Mouse (Mus musculus): ENCODE data around the gene Arap1.

Arap1 gene

DNA sequence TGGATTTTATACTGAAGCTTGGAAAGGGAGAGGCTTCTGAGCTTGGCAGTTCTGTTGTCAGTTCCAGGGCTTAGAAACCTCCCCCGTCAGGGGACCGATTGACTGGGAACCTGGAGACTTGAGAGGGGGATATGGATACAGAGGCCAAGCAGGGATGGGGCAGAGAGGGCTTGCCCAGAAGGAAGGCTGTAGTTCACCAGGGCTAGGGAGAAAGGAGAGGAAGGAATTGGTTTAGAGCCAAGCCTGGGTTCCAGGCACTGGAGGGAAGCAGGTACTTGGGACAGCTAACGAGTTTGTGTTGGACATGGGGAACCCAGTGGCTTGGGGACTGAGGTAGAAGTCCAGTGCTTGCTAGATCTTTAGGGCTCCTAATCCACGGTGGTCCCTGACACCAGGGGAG lies 18.3 kb upstream of the Arap1 start:
- peaks cover 35% of the 10 kb centered on the region for H3K27me3 ChIP-seq (ENCODE audit: insufficient read depth, low read length)
- peaks cover under 1% of the 10 kb centered on the region; the same call in 1 of the 2 replicates for H3K9me3 ChIP-seq (ENCODE audit: low read length)
- no peak for TF ChIP-seq NANOG (IDR thresholded peaks at IDR 0.05; ENCODE audit: borderline replicate concordance, low read length)
- TF ChIP-seq CTCF (conservative IDR thresholded peaks at IDR 0.05; ENCODE audit: low read length) = no peak
- no peak for TF ChIP-seq POU5F1 (IDR thresholded peaks at IDR 0.05; ENCODE audit: borderline replicate concordance, low read length)
- H3K36me3 ChIP-seq (ENCODE audit: insufficient read depth, low read length) = no peaks in the 10 kb centered on the region
- H3K4me1 ChIP-seq (replicated peaks; ENCODE audit: low read depth, low read length) = peaks cover 7% of the 10 kb centered on the region; the same call in 1 of the 2 replicates
- no peak overlapping the region for H3K4me3 ChIP-seq (replicated peaks; ENCODE audit: low read length)

DNA sequence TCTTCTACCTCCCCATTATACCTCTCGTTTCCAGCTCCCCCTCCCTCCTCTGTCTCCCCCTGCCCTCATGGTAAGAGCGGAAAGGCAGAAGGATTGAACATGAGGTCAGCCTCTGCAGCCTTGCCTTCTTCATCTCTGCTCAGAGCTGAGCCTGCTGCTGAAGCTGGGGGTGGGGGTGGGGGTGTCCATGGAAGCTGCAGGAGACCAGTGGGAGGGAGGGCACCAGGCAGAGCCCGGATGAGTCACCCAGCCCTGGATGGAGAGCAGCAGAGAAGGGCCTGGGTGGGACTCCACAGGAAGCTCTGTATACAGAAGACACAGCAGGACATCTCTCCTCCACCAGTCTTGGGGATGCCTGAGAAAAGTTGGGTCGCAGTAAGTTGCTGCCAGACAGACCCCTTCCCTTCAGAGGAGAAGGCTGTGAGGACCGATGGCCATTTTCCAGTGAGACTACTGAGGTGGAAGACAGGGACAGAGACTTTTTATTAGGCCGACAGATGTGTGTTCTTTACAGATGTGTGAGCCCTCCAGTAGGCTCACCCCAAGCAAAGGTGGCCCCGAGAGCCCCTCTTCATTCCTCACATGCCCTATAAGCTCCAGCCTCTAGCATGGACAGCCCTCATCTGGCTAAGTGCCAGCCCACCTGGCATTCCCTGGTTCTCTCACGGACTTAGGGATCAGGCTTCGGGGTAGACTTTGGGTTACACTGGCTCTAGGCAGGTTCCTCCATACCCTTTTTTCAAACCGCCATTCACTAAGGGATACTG lies 17.6 kb upstream of the Arap1 start:
- peaks cover 7% of the 10 kb centered on the region for H3K9me3 ChIP-seq (ENCODE audit: low read length)
- TF ChIP-seq POU5F1 (IDR thresholded peaks at IDR 0.05; ENCODE audit: borderline replicate concordance, low read length) (no peak), NANOG (IDR thresholded peaks at IDR 0.05; ENCODE audit: borderline replicate concordance, low read length) (no peak)
- H3K4me1 ChIP-seq (replicated peaks; ENCODE audit: low read depth, low read length) = peaks cover 6% of the 10 kb centered on the region; the same call in 1 of the 2 replicates
- peaks cover 28% of the 10 kb centered on the region for H3K27me3 ChIP-seq (ENCODE audit: insufficient read depth, low read length)
- no peaks in the 10 kb centered on the region for H3K36me3 ChIP-seq (ENCODE audit: insufficient read depth, low read length)
- H3K4me3 ChIP-seq (replicated peaks; ENCODE audit: low read length) = no peak overlapping the region

DNA sequence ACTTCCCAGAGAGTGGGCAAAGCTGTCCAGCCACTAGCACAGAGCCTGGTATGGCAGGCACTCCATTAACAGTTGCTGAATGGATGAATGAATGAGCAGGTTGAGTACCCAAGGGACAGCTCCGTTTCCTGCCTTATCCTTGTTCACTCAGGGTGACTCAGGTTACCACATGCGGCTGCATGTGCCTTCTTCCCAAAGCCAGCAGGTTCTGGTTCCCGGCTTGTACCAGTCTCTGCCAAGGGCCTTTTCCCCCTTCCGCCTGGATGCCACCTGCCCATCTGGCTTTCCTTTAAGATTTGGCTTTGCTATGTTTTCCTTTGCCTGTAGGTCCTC lies 17.1 kb upstream of the Arap1 start:
- Histone ChIP-seq H3K4me1 (replicated peaks; ENCODE audit: low read depth, low read length) (peaks cover 6% of the 10 kb centered on the region; the same call in 1 of the 2 replicates), H3K36me3 (ENCODE audit: insufficient read depth, low read length) (no peaks in the 10 kb centered on the region), H3K9me3 (ENCODE audit: low read length) (peaks cover 12% of the 10 kb centered on the region), H3K4me3 (replicated peaks; ENCODE audit: low read length) (no peak overlapping the region), H3K27me3 (ENCODE audit: insufficient read depth, low read length) (peaks cover 27% of the 10 kb centered on the region)
- TF ChIP-seq CTCF (conservative IDR thresholded peaks at IDR 0.05; ENCODE audit: low read length) (no peak), NANOG (IDR thresholded peaks at IDR 0.05; ENCODE audit: borderline replicate concordance, low read length) (no peak), POU5F1 (IDR thresholded peaks at IDR 0.05; ENCODE audit: borderline replicate concordance, low read length) (no peak)

DNA sequence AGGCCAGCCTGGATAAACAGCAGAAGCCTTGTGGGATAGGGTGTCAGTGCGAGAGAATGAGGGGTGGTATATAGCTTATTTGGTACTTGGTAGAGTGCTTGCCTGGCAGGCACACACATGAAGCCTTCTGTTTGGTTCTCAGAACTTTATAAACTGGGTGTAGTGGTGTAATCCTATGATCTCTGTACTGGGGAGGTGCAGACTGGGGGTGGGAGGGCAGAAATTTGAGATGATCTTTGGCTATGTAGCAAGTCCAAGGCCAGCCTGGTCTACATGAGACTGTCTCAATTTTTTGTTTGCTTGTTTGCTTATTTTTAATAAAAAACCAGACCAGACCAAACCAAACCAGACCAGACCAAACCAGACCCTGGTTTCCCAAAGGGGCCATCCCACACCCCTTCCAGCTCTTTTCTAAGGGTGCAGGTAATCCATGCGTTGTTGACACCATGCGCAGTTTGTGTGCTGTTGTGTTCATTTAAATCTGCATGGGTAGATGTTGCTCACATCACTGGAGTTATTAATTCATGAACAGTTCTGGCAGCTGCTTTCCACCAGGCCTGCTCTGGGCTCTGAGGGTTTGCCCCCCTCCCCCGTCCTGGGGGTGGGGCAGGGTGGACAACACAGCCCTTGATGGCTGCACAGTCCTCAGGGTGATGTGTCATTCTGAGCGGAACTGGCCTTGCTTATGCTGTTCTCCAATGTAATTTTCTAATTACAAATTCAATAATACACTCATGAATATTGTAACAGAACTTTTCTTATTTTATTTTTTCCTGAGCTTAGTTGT lies 15.6 kb upstream of the Arap1 start:
- peaks cover 20% of the 10 kb centered on the region for H3K27me3 ChIP-seq (ENCODE audit: insufficient read depth, low read length)
- peaks cover 21% of the 10 kb centered on the region for H3K9me3 ChIP-seq (ENCODE audit: low read length)
- H3K36me3 ChIP-seq (ENCODE audit: insufficient read depth, low read length) = no peaks in the 10 kb centered on the region
- no peak for TF ChIP-seq POU5F1 (IDR thresholded peaks at IDR 0.05; ENCODE audit: borderline replicate concordance, low read length)
- no peak overlapping the region for H3K4me3 ChIP-seq (replicated peaks; ENCODE audit: low read length)
- peaks cover 6% of the 10 kb centered on the region; the same call in 1 of the 2 replicates for H3K4me1 ChIP-seq (replicated peaks; ENCODE audit: low read depth, low read length)

DNA sequence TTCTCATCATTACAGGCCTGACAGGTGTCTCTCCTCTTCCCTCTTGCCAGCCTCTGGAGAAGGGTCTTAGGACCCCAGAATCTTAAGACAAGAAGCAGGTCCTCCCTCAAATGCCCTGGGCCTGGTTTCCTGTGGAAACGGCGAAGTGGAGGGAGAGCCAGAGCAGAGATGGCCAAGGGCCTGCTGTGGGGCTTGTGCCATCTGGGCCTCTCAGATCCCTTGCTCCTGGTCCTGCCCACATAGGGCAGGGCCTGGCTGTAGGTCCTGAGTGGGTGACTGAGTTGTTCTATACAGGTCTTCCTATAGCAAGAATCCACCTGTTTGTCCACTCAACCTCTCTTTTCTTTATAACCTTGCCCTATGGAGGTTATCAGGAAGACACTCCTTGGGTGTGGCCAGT lies 12.6 kb upstream of the Arap1 start:
- Histone ChIP-seq H3K27me3 (ENCODE audit: insufficient read depth, low read length) (peaks cover 10% of the 10 kb centered on the region), H3K4me3 (replicated peaks; ENCODE audit: low read length) (no peak overlapping the region), H3K36me3 (ENCODE audit: insufficient read depth, low read length) (no peaks in the 10 kb centered on the region), H3K9me3 (ENCODE audit: low read length) (peaks cover 21% of the 10 kb centered on the region), H3K4me1 (replicated peaks; ENCODE audit: low read depth, low read length) (peaks cover 7% of the 10 kb centered on the region; the same call in 1 of the 2 replicates)
- TF ChIP-seq POU5F1 (IDR thresholded peaks at IDR 0.05; ENCODE audit: borderline replicate concordance, low read length) = no peak
- no peak for TF ChIP-seq CTCF (conservative IDR thresholded peaks at IDR 0.05; ENCODE audit: low read length)
- no peak for TF ChIP-seq NANOG (IDR thresholded peaks at IDR 0.05; ENCODE audit: borderline replicate concordance, low read length)

DNA sequence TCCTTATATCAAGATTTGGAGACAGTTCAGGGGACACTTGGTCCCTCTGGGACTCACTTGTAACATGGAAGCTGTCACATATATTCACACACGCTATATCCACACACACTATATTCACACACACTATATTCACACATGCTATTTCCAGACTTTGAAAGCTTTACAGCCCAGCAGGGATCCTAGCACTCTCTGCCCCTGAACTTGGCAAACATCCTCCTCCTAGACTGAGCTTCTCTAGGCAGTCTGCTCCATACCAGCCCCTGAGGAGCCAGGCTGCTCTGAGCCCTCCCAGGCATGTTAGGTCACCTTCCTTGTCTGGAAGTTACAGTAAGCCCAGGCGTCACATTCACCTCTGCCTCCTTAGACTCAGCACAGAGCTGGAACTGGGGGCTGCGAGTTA lies 11.2 kb upstream of the Arap1 start:
- peaks cover 11% of the 10 kb centered on the region for H3K4me1 ChIP-seq (replicated peaks; ENCODE audit: low read depth, low read length)
- no peaks in the 10 kb centered on the region for H3K36me3 ChIP-seq (ENCODE audit: insufficient read depth, low read length)
- peaks cover 21% of the 10 kb centered on the region for H3K9me3 ChIP-seq (ENCODE audit: low read length)
- no peak for TF ChIP-seq NANOG (IDR thresholded peaks at IDR 0.05; ENCODE audit: borderline replicate concordance, low read length)
- no peak for TF ChIP-seq POU5F1 (IDR thresholded peaks at IDR 0.05; ENCODE audit: borderline replicate concordance, low read length)
- no peak for TF ChIP-seq CTCF (conservative IDR thresholded peaks at IDR 0.05; ENCODE audit: low read length)
- H3K4me3 ChIP-seq (replicated peaks; ENCODE audit: low read length) = no peak overlapping the region
- no peaks in the 10 kb centered on the region; the same call in 1 of the 2 replicates for H3K27me3 ChIP-seq (ENCODE audit: insufficient read depth, low read length)

DNA sequence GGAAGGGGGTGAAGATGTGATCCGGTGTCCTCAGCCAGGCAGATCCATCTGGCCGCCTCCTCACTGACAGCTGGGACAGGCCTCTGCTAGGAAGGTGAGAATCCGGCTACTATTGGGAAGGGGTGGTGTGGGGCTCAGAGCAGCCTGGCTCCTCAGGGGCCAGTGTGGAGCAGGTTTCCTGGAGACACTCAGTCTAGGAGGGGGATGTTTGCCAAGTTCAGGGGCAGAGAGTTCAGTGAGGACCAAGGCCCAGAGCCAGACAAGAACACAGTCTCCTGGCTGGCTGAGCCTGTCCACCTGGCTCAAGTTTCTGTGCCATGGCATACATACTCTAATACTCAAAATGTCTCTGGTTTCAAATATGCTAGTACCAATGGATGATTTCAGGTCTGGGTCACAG lies 10.5 kb upstream of the Arap1 start:
- no peak overlapping the region for H3K4me3 ChIP-seq (replicated peaks; ENCODE audit: low read length)
- TF ChIP-seq NANOG (IDR thresholded peaks at IDR 0.05; ENCODE audit: borderline replicate concordance, low read length) (no peak), CTCF (conservative IDR thresholded peaks at IDR 0.05; ENCODE audit: low read length) (no peak), POU5F1 (IDR thresholded peaks at IDR 0.05; ENCODE audit: borderline replicate concordance, low read length) (no peak)
- no peaks in the 10 kb centered on the region for H3K27me3 ChIP-seq (ENCODE audit: insufficient read depth, low read length)
- H3K4me1 ChIP-seq (replicated peaks; ENCODE audit: low read depth, low read length) = peaks cover 12% of the 10 kb centered on the region
- H3K9me3 ChIP-seq (ENCODE audit: low read length) = peaks cover 21% of the 10 kb centered on the region
- H3K36me3 ChIP-seq (ENCODE audit: insufficient read depth, low read length) = no peaks in the 10 kb centered on the region

DNA sequence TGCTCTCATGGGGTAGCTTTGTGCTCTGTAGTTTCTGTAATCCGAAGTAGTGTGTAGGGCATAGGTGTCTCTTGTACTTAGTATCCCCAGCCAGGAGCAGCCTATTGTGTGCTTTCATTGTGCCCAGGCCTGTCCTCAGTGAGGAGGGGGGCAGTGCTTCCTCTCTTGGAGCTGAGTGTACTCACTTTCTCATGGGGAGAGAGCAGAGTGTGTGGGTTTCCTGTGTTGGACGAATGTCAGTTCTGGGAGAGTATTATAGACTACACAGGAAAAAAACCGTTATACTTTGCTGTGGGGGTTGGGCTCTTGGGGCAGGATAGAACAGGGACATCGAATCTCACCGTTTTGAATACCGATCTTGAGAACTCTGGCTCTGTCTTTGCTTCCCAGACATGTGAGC lies 6.5 kb upstream of the Arap1 start:
- peaks cover 31% of the 10 kb centered on the region for H3K4me1 ChIP-seq (replicated peaks; ENCODE audit: low read depth, low read length)
- peaks cover 3% of the 10 kb centered on the region for H3K9me3 ChIP-seq (ENCODE audit: low read length)
- peaks cover 19% of the 10 kb centered on the region; the same call in 1 of the 2 replicates for H3K27me3 ChIP-seq (ENCODE audit: insufficient read depth, low read length)
- no peaks in the 10 kb centered on the region for H3K36me3 ChIP-seq (ENCODE audit: insufficient read depth, low read length)
- H3K4me3 ChIP-seq (replicated peaks; ENCODE audit: low read length) = no peak overlapping the region
- no peak for TF ChIP-seq CTCF (conservative IDR thresholded peaks at IDR 0.05; ENCODE audit: low read length)
- no peak for TF ChIP-seq NANOG (IDR thresholded peaks at IDR 0.05; ENCODE audit: borderline replicate concordance, low read length)
- no peak for TF ChIP-seq POU5F1 (IDR thresholded peaks at IDR 0.05; ENCODE audit: borderline replicate concordance, low read length)
